Mouse (Mus musculus) intestine, embryonic 14.5 days (tissue): ENCODE data around the gene Mageb18. TPM values are rescaled to one million over a fixed set of nuclear protein-coding genes. Genes with fewer than 3 reads are reported as not detected.

ENCODE experiments used
- ATAC-seq: fragments of 200-750 bp; cut with Nextera tagmentation; replicated peaks from 2 replicates; pipeline ENCODE4 v1.8.0; 2017; ENCODE audit warnings: low read depth, moderate number of reproducible peaks, moderate TSS enrichment, moderate library complexity; ENCODE audit not compliant: low FRiP score, low TSS enrichment
- DNase-seq: peaks from one replicate; pipeline ENCODE4 v3.0.0-alpha.2; 2018; ENCODE audit warnings: low spot score
- H3K27ac ChIP-seq: fragments of 300-500 bp; sonication (generic); 2 replicates; pipeline ENCODE4 v1.5.1; 2014; ENCODE audit warnings: low read depth, mild to moderate bottlenecking, control low read depth
- H3K27me3 ChIP-seq: fragments of 300-500 bp; sonication (generic); replicated peaks from 2 replicates; pipeline ENCODE4 v1.6.1; 2014; ENCODE audit warnings: low read length, control low read depth; ENCODE audit not compliant: control insufficient read depth, insufficient read depth
- H3K36me3 ChIP-seq: fragments of 300-500 bp; sonication (generic); 2 replicates; pipeline ENCODE4 v1.6.1; 2014; ENCODE audit warnings: low read length, control low read depth; ENCODE audit not compliant: control insufficient read depth, insufficient read depth
- H3K4me1 ChIP-seq: fragments of 300-500 bp; sonication (generic); replicated peaks from 2 replicates; pipeline ENCODE4 v1.6.1; 2014; ENCODE audit warnings: low read length, control low read depth, mixed read lengths; ENCODE audit not compliant: control insufficient read depth, insufficient read depth
- H3K4me2 ChIP-seq: fragments of 300-500 bp; sonication (generic); 2 replicates; pipeline ENCODE4 v1.6.1; 2014; ENCODE audit warnings: low read length
- H3K4me3 ChIP-seq: fragments of 300-500 bp; sonication (generic); 2 replicates; pipeline ENCODE4 v1.5.1; 2014; ENCODE audit warnings: low read depth, low read length, control low read depth, mixed read lengths
- H3K9ac ChIP-seq: fragments of 300-500 bp; sonication (generic); 2 replicates; pipeline ENCODE4 v1.6.1; 2014; ENCODE audit warnings: mild to moderate bottlenecking, low read length
- H3K9me3 ChIP-seq: fragments of 300-500 bp; sonication (generic); 2 replicates; pipeline ENCODE4 v1.6.1; 2016; ENCODE audit warnings: low read length, control low read depth; ENCODE audit not compliant: control insufficient read depth
- WGBS: fragments of 180-500 bp; shearing (Covaris S2); extraction: QIAGEN DNeasy Blood & Tissue Kit; methylation state at CpG from one replicate; pipeline ENCODE4 v1.1.7; 2014; 5-methylcytosine and 5-hydroxymethylcytosine counted together
- polyA plus RNA-seq: library from polyadenylated mRNA; unstranded; fragments of >200 nt; fragmentation: Nextera tagmentation; extraction: Ambion mirVana; gene quantifications from 2 replicates; pipeline ENCODE4 v1.2.1, GENCODE M21; 2014

The Mageb18 gene
- polyA plus RNA-seq, 1 experiment from 2014 or later: not detected

- Histone ChIP-seq H3K4me3 (no peak overlapping the region), H3K9me3 (no peaks in the 10 kb centered on the region), H3K27me3 (no peaks in the 10 kb centered on the region), H3K4me1 (no peaks in the 10 kb centered on the region), H3K4me2 (no peak overlapping the region), H3K36me3 (no peaks in the 10 kb centered on the region), H3K9ac (no peak overlapping the region), H3K27ac (no peak overlapping the region)
- ATAC-seq (no peak), DNase-seq (no peak)
These were observed 212.0 kb downstream of the Mageb18 start for GRCm38 (mm10) chrX:92387384-92387783.

DNA sequence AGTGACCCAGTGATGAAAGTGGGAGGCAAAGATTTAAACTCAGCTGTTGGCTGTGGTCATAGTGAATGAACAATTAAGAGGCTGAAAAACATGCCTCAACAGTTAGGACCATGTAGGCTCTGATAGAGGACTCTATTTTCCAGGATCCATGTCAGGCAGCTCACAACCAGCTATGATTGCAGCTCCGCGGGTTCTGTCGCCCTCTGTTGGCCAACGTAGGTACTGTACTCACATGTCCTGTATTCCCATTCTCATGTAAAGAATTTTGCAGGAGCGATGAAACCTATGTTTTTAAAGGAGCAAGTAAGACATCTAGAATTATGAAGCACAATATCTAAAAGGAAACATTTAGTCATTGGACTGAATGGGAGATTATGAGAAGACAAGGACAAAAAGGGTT lies 256.4 kb downstream of the Mageb18 start:
- 16% methylated on average over 5 of the region's 5 CpGs for WGBS
- ATAC-seq (no peak), DNase-seq (peak; percentile 58)
- Histone ChIP-seq H3K4me3 (no peak overlapping the region), H3K27ac (no peak overlapping the region), H3K36me3 (no peaks in the 10 kb centered on the region), H3K27me3 (no peaks in the 10 kb centered on the region), H3K9me3 (no peaks in the 10 kb centered on the region), H3K4me1 (no peaks in the 10 kb centered on the region), H3K9ac (no peak overlapping the region), H3K4me2 (no peak overlapping the region)

- Histone ChIP-seq H3K27me3 (no peaks in the 10 kb centered on the region), H3K9ac (no peak overlapping the region), H3K4me2 (no peak overlapping the region), H3K9me3 (no peaks in the 10 kb centered on the region), H3K36me3 (no peaks in the 10 kb centered on the region), H3K4me3 (no peak overlapping the region), H3K4me1 (no peaks in the 10 kb centered on the region), H3K27ac (no peak overlapping the region)
- no peak for DNase-seq
- 84% methylated on average over 6 of the region's 6 CpGs for WGBS
- ATAC-seq: no peak
These were observed 258.5 kb downstream of the Mageb18 start for GRCm38 (mm10) chrX:92340906-92341305.

DNA sequence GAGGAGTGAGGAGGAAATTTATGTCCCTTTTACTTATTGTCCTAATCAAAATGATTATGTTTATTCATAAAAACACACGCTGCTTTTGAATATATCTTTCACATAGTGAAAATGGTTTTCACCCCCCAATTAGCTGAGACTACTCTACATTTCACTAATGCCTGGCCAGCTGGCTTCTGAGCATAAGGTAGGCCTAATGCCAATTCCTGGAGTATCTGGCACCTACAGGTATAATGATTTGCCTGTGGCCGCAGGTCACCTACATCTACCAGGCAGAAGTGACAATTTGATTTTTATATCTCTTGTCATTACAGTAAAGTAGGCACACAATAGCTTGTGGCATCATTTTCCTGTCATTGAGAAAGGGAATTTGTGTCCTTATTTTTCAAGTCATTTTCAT lies 259.8 kb downstream of the Mageb18 start:
- DNase-seq (no peak), ATAC-seq (no peak)
- H3K9me3 ChIP-seq: no peaks in the 10 kb centered on the region
- H3K27ac ChIP-seq: no peak overlapping the region
- no peak overlapping the region for H3K4me2 ChIP-seq
- no peak overlapping the region for H3K9ac ChIP-seq
- H3K4me3 ChIP-seq: no peak overlapping the region
- H3K4me1 ChIP-seq: no peaks in the 10 kb centered on the region
- H3K27me3 ChIP-seq: no peaks in the 10 kb centered on the region
- WGBS: 83% methylated on average over 2 of the region's 2 CpGs
- H3K36me3 ChIP-seq: no peaks in the 10 kb centered on the region

DNA sequence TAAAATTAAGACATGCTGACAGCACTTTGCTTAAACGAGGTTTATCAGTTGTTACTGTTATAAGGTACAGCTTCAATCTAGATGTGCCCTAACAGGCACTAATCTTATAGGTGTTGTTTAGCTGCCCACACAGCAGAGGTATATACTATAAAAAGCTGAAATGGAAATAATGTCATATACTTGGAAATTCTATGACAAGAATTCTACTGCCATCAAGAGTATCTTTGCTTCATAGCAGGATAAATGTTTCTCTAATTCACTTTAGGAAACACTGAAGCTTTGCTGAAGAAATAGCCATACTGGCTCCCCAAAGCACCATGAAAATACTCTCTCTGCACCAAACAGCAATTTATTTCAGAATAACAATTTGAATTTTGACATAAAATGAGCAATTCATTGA lies 265.9 kb downstream of the Mageb18 start:
- 65% methylated on average over 1 of the region's 1 CpGs for WGBS
- H3K4me1 ChIP-seq: no peaks in the 10 kb centered on the region
- H3K27ac ChIP-seq: no peak overlapping the region
- H3K4me3 ChIP-seq: no peak overlapping the region
- no peak overlapping the region for H3K9ac ChIP-seq
- ATAC-seq (no peak), DNase-seq (no peak)
- H3K36me3 ChIP-seq: no peaks in the 10 kb centered on the region
- H3K9me3 ChIP-seq: no peaks in the 10 kb centered on the region
- no peaks in the 10 kb centered on the region for H3K27me3 ChIP-seq
- H3K4me2 ChIP-seq: no peak overlapping the region

- Histone ChIP-seq H3K4me3 (no peak overlapping the region), H3K9me3 (no peaks in the 10 kb centered on the region), H3K9ac (no peak overlapping the region), H3K4me2 (no peak overlapping the region), H3K27me3 (no peaks in the 10 kb centered on the region), H3K4me1 (no peaks in the 10 kb centered on the region), H3K36me3 (no peaks in the 10 kb centered on the region), H3K27ac (no peak overlapping the region)
- 43% methylated on average over 1 of the region's 1 CpGs for WGBS
- ATAC-seq (no peak), DNase-seq (no peak)
These were observed 275.8 kb downstream of the Mageb18 start for GRCm38 (mm10) chrX:92323599-92323998.

DNA sequence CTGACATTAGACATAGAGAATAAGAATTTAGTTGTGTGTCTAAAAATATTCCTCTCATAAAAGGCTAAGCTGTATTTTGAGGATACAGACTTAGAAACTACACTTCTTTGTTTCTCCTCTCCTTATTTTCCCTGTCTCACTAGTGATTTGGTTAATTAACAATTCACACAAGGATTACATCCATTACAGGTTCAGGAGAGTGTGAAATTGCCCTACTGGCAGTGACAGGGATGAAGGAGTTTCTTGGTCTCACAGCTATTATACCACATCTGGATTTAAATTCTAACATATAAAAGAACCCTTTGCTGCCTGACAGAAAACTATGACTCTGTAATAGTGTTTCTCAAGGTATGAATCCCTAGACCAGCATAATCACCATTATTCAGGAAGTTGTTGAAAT lies 318.8 kb downstream of the Mageb18 start:
- Histone ChIP-seq H3K4me2 (no peak overlapping the region), H3K4me3 (no peak overlapping the region), H3K4me1 (no peaks in the 10 kb centered on the region), H3K9me3 (no peaks in the 10 kb centered on the region), H3K9ac (no peak overlapping the region), H3K36me3 (no peaks in the 10 kb centered on the region), H3K27ac (no peak overlapping the region), H3K27me3 (no peaks in the 10 kb centered on the region)
- no peak for DNase-seq
- ATAC-seq: no peak

Other genes starting within 250 kb of the Mageb18 start
- not detected in 2 replicates for gene Gm5941, start 109.6 kb downstream of the Mageb18 start, polyA plus RNA-seq